Mouse (Mus musculus): ENCODE results near the gene Crygd. TPM values are rescaled to one million over a fixed set of nuclear protein-coding genes. Genes with fewer than 3 reads are reported as not detected.

Gene Crygd
- polyA plus RNA-seq, 1 experiment from 2014 or later = not detected

DNA sequence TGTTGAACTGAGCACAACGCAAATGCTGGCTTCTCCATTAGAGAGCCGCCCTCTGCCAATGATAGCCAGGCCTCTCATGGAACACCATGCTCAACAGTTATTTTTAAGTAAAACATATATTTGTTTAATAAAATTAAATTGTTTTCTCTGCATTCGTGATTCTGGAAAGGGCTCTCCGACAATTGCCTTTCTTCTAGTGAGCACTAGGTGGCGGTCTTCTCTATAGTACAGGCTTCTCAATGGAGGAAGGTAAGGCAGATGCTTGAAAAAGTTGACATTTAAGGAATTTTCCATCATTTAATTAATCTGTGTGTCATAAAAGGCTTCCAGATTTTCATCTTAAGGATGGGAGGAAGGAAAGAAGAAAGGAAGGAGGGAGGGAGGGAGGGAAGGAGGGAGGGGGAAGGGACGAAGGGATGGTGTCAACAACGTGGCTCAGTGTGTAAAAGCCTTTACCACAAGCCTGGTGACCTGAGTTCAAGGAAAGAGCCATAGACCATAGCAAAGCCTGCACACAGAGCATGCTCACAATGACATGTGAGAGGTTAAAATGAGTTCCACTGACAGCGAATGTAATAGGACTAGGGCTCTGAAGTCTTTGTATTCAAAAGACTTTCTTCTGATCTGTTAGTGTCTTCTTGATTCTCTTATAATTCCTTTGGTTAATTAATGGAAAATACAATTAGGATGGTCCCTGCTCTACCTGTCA is 16.7 kb downstream of the Crygd start:
- DNase-seq (ENCODE audit: low spot score) = peak; percentile 7

GRCm38 (mm10) chr1:65043433-65043832 is 19.8 kb downstream of the Crygd start:
- no peak for DNase-seq (ENCODE audit: low spot score)

- no peak for DNase-seq (ENCODE audit: low spot score)
Measured at GRCm38 (mm10) chr1:65041837-65042236, 21.4 kb downstream of the Crygd start.

- no peak for DNase-seq (ENCODE audit: low spot score)
Measured at GRCm38 (mm10) chr1:65040806-65041205, 22.4 kb downstream of the Crygd start.

GRCm38 (mm10) chr1:65039679-65040078 is 23.6 kb downstream of the Crygd start:
- DNase-seq (ENCODE audit: low spot score) = no peak

DNA sequence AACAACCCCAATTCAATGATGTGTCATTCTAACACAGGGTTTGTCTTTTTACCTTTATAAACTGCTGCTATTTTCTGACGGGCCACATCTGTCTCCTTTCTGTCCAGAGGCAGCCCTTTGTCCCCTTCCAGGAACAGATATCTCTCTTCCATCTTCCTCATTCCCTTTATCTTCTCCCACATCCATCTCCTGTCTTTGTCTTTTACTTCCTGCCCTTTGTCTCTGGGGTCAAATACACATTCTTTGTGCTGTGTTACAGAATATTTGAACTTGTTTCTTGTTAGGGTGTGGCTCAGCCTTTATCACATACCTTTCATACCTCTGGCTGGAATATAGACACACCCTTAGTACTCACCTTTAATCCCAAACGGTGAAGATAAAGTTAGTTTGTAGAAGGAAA is 25.7 kb downstream of the Crygd start:
- no peak for DNase-seq (ENCODE audit: low spot score)

- DNase-seq (ENCODE audit: low spot score) = no peak
Measured at GRCm38 (mm10) chr1:65035513-65035912, 27.7 kb downstream of the Crygd start.

DNA sequence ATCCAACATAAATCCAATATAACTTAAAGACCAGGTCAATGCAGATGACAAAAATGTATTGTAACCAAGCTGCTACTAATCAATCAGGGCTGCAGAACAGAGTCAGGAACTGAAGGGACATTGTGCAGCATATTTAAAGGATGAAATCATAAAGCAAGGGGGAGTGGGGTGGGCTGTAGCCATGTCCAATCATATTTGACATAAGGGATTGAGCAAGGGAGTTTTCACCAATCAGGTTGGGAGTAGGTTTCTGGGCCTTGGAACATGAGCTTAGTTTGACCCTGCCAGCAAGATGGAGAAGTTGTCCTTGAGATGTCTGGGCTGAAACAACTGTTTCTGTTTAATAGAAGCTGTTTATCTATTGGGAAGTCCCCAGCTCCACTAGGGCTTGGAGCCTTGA is 30.6 kb downstream of the Crygd start, which contains the start of gene Akr1cl:
Gene Akr1cl, minus strand, starts transcription at position 119 of the 400 bp plus-strand sequence.
- DNase-seq (ENCODE audit: low spot score) = no peak

GRCm38 (mm10) chr1:65028206-65028605 is 35.0 kb downstream of the Crygd start:
- no peak for DNase-seq (ENCODE audit: low spot score)

DNA sequence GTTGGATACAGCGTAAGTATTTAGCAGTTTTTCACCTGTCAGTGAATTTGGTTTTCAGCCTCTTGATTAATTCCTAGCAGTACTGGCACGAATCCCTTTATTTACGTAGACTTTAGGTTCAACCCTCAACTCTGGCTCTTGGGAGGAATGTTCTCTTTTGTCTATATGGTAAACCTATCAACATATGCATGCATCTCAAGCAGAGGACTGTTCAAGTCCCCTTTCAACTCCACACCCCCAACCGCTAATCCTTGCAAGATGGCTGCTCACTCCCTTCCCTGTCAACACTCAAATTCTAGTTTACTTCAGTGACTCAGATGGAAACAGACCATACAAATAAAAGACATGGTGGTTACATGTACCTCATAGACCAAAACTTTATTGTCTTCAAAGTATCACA is 50.5 kb downstream of the Crygd start:
- DNase-seq (ENCODE audit: low spot score) = no peak

Other genes with a start within 250 kb of the Crygd start
- 2.9 and 5.2 TPM in 2 replicates for gene Plekhm3, start 106.6 kb downstream of the Crygd start, polyA plus RNA-seq (2015; fragmentation: Nextera tagmentation; extraction: Ambion mirVana)
- 0.39 and 0.72 TPM in 2 replicates for gene Akr1cl, start 30.7 kb downstream of the Crygd start, polyA plus RNA-seq (2015; fragmentation: Nextera tagmentation; extraction: Ambion mirVana)
- gene Cryge, start 12.3 kb downstream of the Crygd start, polyA plus RNA-seq (2015; fragmentation: Nextera tagmentation; extraction: Ambion mirVana) = not detected in 2 replicates
- gene Crygc, start 10.2 kb upstream of the Crygd start, polyA plus RNA-seq (2015; fragmentation: Nextera tagmentation; extraction: Ambion mirVana) = 0.36 and 0.37 TPM in 2 replicates
- not detected in 2 replicates for gene Crygb, start 18.8 kb upstream of the Crygd start, polyA plus RNA-seq (2015; fragmentation: Nextera tagmentation; extraction: Ambion mirVana)
- gene Cryga, start 39.9 kb upstream of the Crygd start, polyA plus RNA-seq (2015; fragmentation: Nextera tagmentation; extraction: Ambion mirVana) = not detected in 2 replicates
- gene Gm28845, start 56.1 kb upstream of the Crygd start, polyA plus RNA-seq (2015; fragmentation: Nextera tagmentation; extraction: Ambion mirVana) = not detected in 2 replicates
- 2.3 TPM in 2 replicates for gene D630023F18Rik, start 59.8 kb upstream of the Crygd start, polyA plus RNA-seq (2015; fragmentation: Nextera tagmentation; extraction: Ambion mirVana)
- gene Idh1, start 123.0 kb upstream of the Crygd start, polyA plus RNA-seq (2015; fragmentation: Nextera tagmentation; extraction: Ambion mirVana) = 55.7 and 57.0 TPM in 2 replicates
- gene Pikfyve, start 123.2 kb upstream of the Crygd start, polyA plus RNA-seq (2015; fragmentation: Nextera tagmentation; extraction: Ambion mirVana) = 9.1 and 12.9 TPM in 2 replicates
- gene Pth2r, start 218.6 kb upstream of the Crygd start, polyA plus RNA-seq (2015; fragmentation: Nextera tagmentation; extraction: Ambion mirVana) = 0.05 TPM in 1 of 2 replicates, not detected in the other